Mouse (Mus musculus) forebrain, embryonic 12.5 days (tissue): ENCODE measurements at regions not wholly inside any gene's neighbourhood (a gene's known extent, or its start where the extent isn't known, plus 50 kb on each side); places are given as distances from the start of the nearest gene placed in this dataset.
"Not testable (repeated sequence)": the region's sequence is repeated elsewhere in the genome, so short reads cannot be mapped to it uniquely, and the experiment has no call there.

ENCODE experiments used
- ATAC-seq: fragments of 200-750 bp; cut with Nextera tagmentation; 2 replicates; pipeline ENCODE4 v1.8.0; 2017; ENCODE audit warnings: moderate TSS enrichment; ENCODE audit not compliant: low FRiP score
- H3K27ac ChIP-seq: fragments of 300-500 bp; sonication (generic); 2 replicates; pipeline ENCODE4 v1.5.1; 2016; ENCODE audit warnings: mild to moderate bottlenecking
- H3K27me3 ChIP-seq: fragments of 300-500 bp; sonication (generic); 2 replicates; pipeline ENCODE4 v1.6.1; 2016; ENCODE audit warnings: mild to moderate bottlenecking
- H3K36me3 ChIP-seq: fragments of 300-500 bp; sonication (generic); replicated peaks from 2 replicates; pipeline ENCODE4 v1.6.1; 2016; ENCODE audit warnings: mild to moderate bottlenecking
- H3K4me1 ChIP-seq: fragments of 300-500 bp; sonication (generic); 2 replicates; pipeline ENCODE4 v1.6.1; 2016
- H3K4me2 ChIP-seq: fragments of 300-500 bp; sonication (generic); 2 replicates; pipeline ENCODE4 v1.6.1; 2016; ENCODE audit warnings: mild to moderate bottlenecking, moderate library complexity
- H3K4me3 ChIP-seq: fragments of 300-500 bp; sonication (generic); replicated peaks from 2 replicates; pipeline ENCODE4 v1.5.1; 2016; ENCODE audit warnings: mild to moderate bottlenecking
- H3K9ac ChIP-seq: fragments of 300-500 bp; sonication (generic); 2 replicates; pipeline ENCODE4 v1.6.1; 2016; ENCODE audit warnings: mild to moderate bottlenecking
- H3K9me3 ChIP-seq: fragments of 300-500 bp; sonication (generic); 2 replicates; pipeline ENCODE4 v1.6.1; 2016
- WGBS: fragments of 180-500 bp; shearing (Covaris S2); methylation state at CpG from one replicate; pipeline ENCODE4 v1.1.7; 2016; 5-methylcytosine and 5-hydroxymethylcytosine counted together

DNA sequence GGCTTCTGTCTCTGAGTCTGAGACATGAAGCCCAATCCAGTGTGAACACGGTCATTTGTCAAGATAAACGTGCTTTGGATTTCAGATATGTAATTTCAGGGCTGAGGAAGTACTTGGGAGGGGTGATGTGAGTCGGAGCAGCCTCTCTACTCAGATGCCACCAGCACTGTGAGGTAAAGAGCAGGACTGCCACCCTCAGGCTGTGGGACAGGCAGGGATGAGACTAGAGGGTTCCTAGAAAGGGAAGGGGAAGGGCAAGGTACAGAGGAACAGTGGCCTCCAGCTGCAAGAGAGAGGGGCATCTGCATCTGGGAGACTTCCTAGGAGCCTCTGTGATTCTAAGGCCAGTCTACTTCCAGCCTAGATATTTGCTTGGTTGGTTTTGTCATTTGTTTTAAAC, 78.7 kb upstream of the Csrp2 start:
- WGBS, result 68% methylated on average over 3 of the region's 3 CpGs
- no peaks in the 10 kb centered on the region for H3K36me3 ChIP-seq
- no peak overlapping the region for H3K27ac ChIP-seq
- H3K4me3 ChIP-seq, result no peak overlapping the region
- no peak for ATAC-seq
- no peak overlapping the region for H3K9ac ChIP-seq
- no peak overlapping the region for H3K4me2 ChIP-seq
- H3K4me1 ChIP-seq, result no peaks in the 10 kb centered on the region; the same call in 1 of the 2 replicates
- no peaks in the 10 kb centered on the region for H3K27me3 ChIP-seq
- no peaks in the 10 kb centered on the region for H3K9me3 ChIP-seq

DNA sequence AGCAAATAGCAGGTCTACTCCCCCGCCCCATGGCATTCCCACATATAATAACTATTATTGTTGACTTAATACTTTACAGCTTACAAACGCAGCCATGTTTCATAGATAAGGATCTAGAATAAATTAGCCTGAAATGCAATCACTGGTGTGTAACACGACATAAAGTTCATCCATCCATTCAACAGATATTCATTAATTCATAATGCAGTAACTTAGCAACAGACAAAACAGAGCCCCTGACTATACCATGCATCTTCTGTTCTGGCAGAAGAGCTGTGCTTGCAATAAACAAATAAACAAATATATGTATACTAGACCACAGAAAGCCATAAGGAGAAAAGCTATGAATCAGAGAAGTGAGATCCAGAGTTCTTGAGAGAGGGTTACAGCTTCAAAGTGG, 77.9 kb upstream of the Csrp2 start:
- Histone ChIP-seq H3K4me1 (no peaks in the 10 kb centered on the region; the same call in 1 of the 2 replicates), H3K27ac (no peak overlapping the region), H3K9me3 (no peaks in the 10 kb centered on the region), H3K27me3 (no peaks in the 10 kb centered on the region), H3K4me3 (no peak overlapping the region), H3K36me3 (no peaks in the 10 kb centered on the region), H3K9ac (no peak overlapping the region), H3K4me2 (no peak overlapping the region)
- no peak for ATAC-seq
- WGBS, result 79% methylated on average over 3 of the region's 3 CpGs

- not testable (repeated sequence) for H3K27ac ChIP-seq, H3K9ac ChIP-seq, H3K4me2 ChIP-seq, H3K4me3 ChIP-seq, H3K36me3 ChIP-seq, H3K9me3 ChIP-seq, H3K27me3 ChIP-seq, H3K4me1 ChIP-seq, ATAC-seq
- WGBS, result 48% methylated on average over 3 of the region's 3 CpGs
Observed at GRCm38 (mm10) chr10:110854663-110855163, 64.9 kb upstream of the Csrp2 start.

DNA sequence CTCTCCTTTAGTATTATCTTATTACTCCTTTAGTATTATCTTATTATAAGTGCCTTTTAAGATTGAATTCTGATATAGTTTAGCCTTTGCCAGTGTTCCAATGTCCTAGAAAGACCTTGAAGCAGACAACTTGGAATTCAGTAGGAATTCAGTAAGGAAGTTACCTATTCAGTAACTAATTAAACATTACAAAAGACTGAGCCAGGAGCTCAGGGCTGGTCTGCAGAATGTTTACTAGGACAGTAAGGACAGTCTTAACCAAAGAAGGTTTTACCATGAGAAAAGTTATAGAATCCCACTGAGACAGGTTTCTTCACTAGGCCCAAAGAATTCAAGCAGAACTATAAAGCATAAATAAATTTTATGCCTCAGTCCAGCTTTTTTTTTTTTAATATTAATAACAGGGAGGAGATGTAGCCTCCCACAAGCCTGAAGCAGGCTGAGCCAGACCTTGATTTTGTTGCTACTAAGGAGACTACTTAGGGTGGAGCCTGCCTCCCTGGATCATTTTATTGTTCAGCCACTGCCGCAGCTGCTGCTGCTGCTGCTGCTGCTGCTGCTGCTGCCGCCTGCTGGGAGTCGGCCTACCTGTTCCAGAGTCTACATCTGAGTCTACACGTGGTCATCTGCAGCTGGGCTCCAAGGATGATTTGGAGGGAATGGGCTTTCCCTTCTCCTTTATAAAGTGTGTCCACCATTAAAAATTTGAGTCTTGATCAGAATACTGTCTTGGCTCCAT, 63.8 kb upstream of the Csrp2 start:
- H3K27ac ChIP-seq, H3K36me3 ChIP-seq, H3K27me3 ChIP-seq, H3K4me1 ChIP-seq, H3K9me3 ChIP-seq, H3K9ac ChIP-seq, H3K4me3 ChIP-seq, ATAC-seq, H3K4me2 ChIP-seq: not testable (repeated sequence)
- 37% methylated on average over 4 of the region's 4 CpGs for WGBS

DNA sequence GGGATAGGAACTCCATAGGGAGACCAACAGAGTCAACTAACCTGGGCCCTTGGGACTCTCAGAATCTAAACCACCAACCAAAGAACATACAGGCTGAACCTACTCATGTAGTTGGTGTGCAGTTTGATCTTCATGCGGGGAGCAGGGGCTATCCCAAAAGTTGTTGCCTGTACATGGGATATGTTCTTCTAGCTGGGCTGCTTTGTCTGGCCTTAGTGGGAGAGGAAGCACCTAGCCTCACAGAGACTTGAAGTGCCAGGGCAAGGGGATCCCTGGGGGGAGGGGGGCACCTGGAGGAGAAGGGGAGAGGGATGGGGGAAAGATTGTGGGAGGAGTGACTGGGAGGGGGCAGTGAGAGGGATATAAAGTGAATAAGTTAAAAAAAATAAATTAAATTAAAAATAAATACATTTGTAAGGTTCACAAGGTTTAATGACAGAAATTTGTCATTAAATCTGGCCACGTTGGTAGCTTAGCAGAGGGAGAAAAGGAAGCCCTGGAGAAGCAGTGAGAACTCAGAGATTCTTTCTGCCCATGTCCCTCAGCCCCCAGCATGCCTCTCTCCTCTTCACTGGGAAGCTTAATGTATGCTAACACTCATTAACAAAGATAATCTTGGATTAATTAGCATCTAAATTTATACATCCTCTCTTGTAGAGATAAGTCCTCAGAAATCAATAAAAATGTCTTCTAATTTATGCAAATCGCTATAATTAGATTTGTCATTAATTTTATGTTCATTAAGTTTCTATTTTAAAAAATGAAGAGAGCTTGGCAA, 62.1 kb upstream of the Csrp2 start:
- no peak overlapping the region for H3K27ac ChIP-seq
- H3K9ac ChIP-seq, result no peak overlapping the region
- H3K4me3 ChIP-seq, result no peak overlapping the region
- ATAC-seq, result peak; percentile 70; the same call in 1 of the 2 replicates
- H3K36me3 ChIP-seq, result no peaks in the 10 kb centered on the region
- H3K9me3 ChIP-seq, result no peaks in the 10 kb centered on the region
- H3K27me3 ChIP-seq, result no peaks in the 10 kb centered on the region
- H3K4me1 ChIP-seq, result peaks cover 5% of the 10 kb centered on the region
- H3K4me2 ChIP-seq, result no peak overlapping the region
- WGBS, result 69% methylated on average over 3 of the region's 3 CpGs

GRCm38 (mm10) chr10:110858098-110858360, 61.6 kb upstream of the Csrp2 start:
- H3K4me2 ChIP-seq, result no peak overlapping the region
- H3K36me3 ChIP-seq, result no peaks in the 10 kb centered on the region
- 0 out of 2 replicates have a peak overlapping the region, but pooled peaks have one; percentile 31 for H3K27ac ChIP-seq
- no peaks in the 10 kb centered on the region for H3K27me3 ChIP-seq
- WGBS, result 71% methylated on average over 5 of the region's 5 CpGs
- H3K9ac ChIP-seq, result no peak overlapping the region
- H3K9me3 ChIP-seq, result no peaks in the 10 kb centered on the region
- peak; percentile 55; the same call in 1 of the 2 replicates for ATAC-seq
- peaks cover 5% of the 10 kb centered on the region for H3K4me1 ChIP-seq
- H3K4me3 ChIP-seq, result no peak overlapping the region

DNA sequence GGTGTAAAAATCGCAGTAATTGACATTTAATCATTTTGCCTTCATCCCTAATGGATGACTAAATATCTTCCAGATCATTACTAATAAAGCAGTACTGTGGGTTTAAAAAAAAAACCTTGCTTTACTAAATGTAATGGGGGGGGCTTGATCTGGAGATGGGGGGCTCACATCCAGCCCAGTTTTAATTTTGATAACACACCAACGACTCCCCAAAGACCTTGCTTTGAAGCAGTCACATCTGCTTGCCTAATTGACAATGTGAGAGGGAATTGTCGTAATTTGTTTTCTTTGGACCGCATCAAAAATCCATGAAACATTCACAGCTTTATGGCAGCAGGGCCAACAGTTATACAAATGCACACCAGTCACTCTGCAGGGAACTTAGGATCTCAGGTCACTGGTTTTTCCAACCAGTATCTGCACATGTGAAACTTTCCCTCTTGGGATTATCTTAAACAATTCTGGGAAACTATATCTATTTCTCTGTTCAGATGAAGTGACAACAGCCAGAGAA, 61.1 kb upstream of the Csrp2 start:
- WGBS, result 76% methylated on average over 4 of the region's 4 CpGs
- Histone ChIP-seq H3K9me3 (no peaks in the 10 kb centered on the region), H3K36me3 (no peaks in the 10 kb centered on the region), H3K27ac (0 out of 2 replicates have a peak overlapping the region, but pooled peaks have one; percentile 31), H3K4me3 (no peak overlapping the region), H3K4me1 (peaks cover 5% of the 10 kb centered on the region), H3K4me2 (no peak overlapping the region), H3K27me3 (no peaks in the 10 kb centered on the region), H3K9ac (no peak overlapping the region)
- no peak for ATAC-seq

GRCm38 (mm10) chr10:110859307-110859706, 60.3 kb upstream of the Csrp2 start:
- H3K36me3 ChIP-seq, result no peaks in the 10 kb centered on the region
- H3K9me3 ChIP-seq, result no peaks in the 10 kb centered on the region
- peaks cover 5% of the 10 kb centered on the region for H3K4me1 ChIP-seq
- no peak overlapping the region for H3K9ac ChIP-seq
- no peak overlapping the region for H3K27ac ChIP-seq
- H3K4me2 ChIP-seq, result no peak overlapping the region
- no peak overlapping the region for H3K4me3 ChIP-seq
- no peak for ATAC-seq
- WGBS, result 93% methylated on average over 1 of the region's 1 CpGs
- no peaks in the 10 kb centered on the region for H3K27me3 ChIP-seq
